Mouse (Mus musculus) cortical plate, adult 2 months (tissue): Measurements from ENCODE around the gene Tmem41a.

Experiments
- CTCF ChIP-seq: fragments of 200-500 bp; IDR thresholded peaks from 2 replicates; pipeline ENCODE4 v1.5.1; 2011; ENCODE audit warnings: mild to moderate bottlenecking, control low read depth, low read length; ENCODE audit not compliant: insufficient read depth; ENCODE audit errors: extremely low read depth
- POLR2A ChIP-seq: fragments of 200-500 bp; IDR thresholded peaks from 2 replicates; pipeline ENCODE4 v1.6.1; 2011; ENCODE audit warnings: mild to moderate bottlenecking, low read length, control low read depth; ENCODE audit not compliant: insufficient read depth; ENCODE audit errors: extremely low read depth

DNA sequence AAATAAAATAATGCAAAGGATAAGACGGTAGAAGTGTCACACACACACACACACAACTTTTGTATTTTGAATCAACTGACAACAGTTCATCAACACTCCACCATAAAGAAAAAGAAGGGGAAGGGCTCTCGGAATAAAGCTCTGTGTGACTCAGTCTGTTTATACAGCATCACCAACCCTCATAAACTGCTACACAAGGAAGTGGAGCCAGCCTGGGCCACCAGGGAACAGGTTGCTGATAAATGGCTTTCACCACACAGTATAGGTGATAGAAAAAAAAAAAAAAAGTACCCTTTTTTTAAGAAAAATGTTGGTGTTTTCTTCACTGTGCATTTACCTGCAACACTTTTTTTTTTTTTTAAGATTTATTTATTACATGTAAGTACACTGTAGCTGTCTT is 44.4 kb upstream of the Tmem41a start:
- TF ChIP-seq POLR2A (no peak), CTCF (no peak)
